In the genomic region with DNA sequence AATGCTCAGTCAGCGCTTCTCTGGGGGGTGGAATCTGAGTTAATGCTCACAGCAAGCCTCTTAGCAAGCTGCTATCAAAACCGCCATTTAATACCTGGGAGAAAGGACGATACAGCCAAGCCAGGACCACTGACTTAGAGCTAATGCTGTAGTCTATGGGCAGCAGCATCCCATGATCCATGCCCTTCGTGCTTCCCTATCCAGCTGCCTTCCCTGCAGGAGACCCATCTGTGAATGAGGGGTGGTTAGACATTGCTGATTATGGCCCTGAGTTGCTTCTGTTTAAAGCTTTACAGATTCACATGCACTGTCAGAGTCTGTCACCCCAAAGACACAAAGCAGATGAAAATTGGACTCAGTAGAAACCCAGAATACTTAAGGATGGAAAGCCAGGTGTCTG, we compare ENCODE assay signal across 25 mouse cellular contexts.
"Had no signal": no experiment of that assay in that cellular context is flagged by ENCODE, and none has a peak within 500 bp of the region (broad histone marks: within the 10 kb centered on the region; RNA-seq: fewer than 3 reads in every experiment).

No protein-coding gene starts in this region.

- H3K4me3 ChIP-seq: gastrocnemius, adult 2 months; heart, embryonic 10.5 days; heart, embryonic 12.5 days; hindbrain, embryonic 10.5 days; hindbrain, embryonic 12.5 days; intestine, embryonic 15.5 days; layer of hippocampus, adult 2 months; left cerebral cortex, adult 2 months; limb, embryonic 10.5 days; limb, embryonic 12.5 days; liver, embryonic 13.5 days had no signal

- H3K36me3 ChIP-seq: heart, embryonic 10.5 days; heart, embryonic 12.5 days; hindbrain, embryonic 10.5 days; hindbrain, embryonic 12.5 days; intestine, embryonic 15.5 days; limb, embryonic 10.5 days; limb, embryonic 12.5 days; liver, embryonic 13.5 days had no signal

- ATAC-seq: hindbrain, embryonic 16.5 days; inflammation-experienced regulatory T-cells, adult 6 months; intestine, embryonic 15.5 days; intestine, postnatal 0 days had no signal

- DNase-seq: gastrocnemius, adult 2 months; gastrocnemius, postnatal 10 days; gastrocnemius, postnatal 25 days; heart, adult 18-20 months; heart, postnatal 10 days; heart, postnatal 4 days; kidney, adult 18-20 months; kidney, adult 8-10 months; kidney, postnatal 10 days; kidney, postnatal 25 days; kidney, postnatal 4 days; liver; liver, embryonic 13.5 days had no signal

- H3K27me3 ChIP-seq: heart, embryonic 12.5 days; intestine, embryonic 15.5 days; limb, embryonic 12.5 days; liver, embryonic 13.5 days had no signal

- H3K4me1 ChIP-seq: heart, embryonic 10.5 days; heart, embryonic 12.5 days; hindbrain, embryonic 12.5 days; intestine, embryonic 15.5 days; liver, embryonic 13.5 days had no signal

- H3K9me3 ChIP-seq: heart, embryonic 10.5 days; heart, embryonic 12.5 days; hindbrain, embryonic 10.5 days; hindbrain, embryonic 12.5 days; intestine, embryonic 15.5 days; limb, embryonic 10.5 days; limb, embryonic 12.5 days; liver, embryonic 13.5 days had no signal
